Mouse (Mus musculus) brain, adult 2 months (tissue): ENCODE data around the gene Gchfr.

Source experiments
- DNase-seq: peaks from one replicate; pipeline ENCODE4 v3.0.0; 2011; ENCODE audit warnings: low read depth, low spot score

Gene Gchfr

GRCm38 (mm10) chr2:119166901-119167865 lies at the start of gene Gchfr:
TSS of gene Gchfr (plus strand) at chr2:119167773.
- DNase-seq, result peak; percentile 48

- DNase-seq, result no peak
These were observed 31.2 kb upstream of the Gchfr start for GRCm38 (mm10) chr2:119136346-119136898.

GRCm38 (mm10) chr2:119145199-119145598 lies 22.4 kb upstream of the Gchfr start:
- DNase-seq, result no peak

- DNase-seq, result no peak
These were observed 21.1 kb upstream of the Gchfr start for GRCm38 (mm10) chr2:119146435-119146834.

GRCm38 (mm10) chr2:119147160-119147678 lies 20.4 kb upstream of the Gchfr start:
- no peak for DNase-seq

- DNase-seq, result peak; percentile 73
These were observed 19.8 kb upstream of the Gchfr start for GRCm38 (mm10) chr2:119147775-119148174.

GRCm38 (mm10) chr2:119152255-119152654 lies 15.3 kb upstream of the Gchfr start:
- no peak for DNase-seq

- no peak for DNase-seq
These were observed 12.9 kb upstream of the Gchfr start for GRCm38 (mm10) chr2:119154683-119155082.

GRCm38 (mm10) chr2:119155388-119155787 lies 12.2 kb upstream of the Gchfr start:
- DNase-seq, result no peak

- DNase-seq, result no peak
These were observed 11.4 kb upstream of the Gchfr start for GRCm38 (mm10) chr2:119156081-119156680.

GRCm38 (mm10) chr2:119156681-119157572 lies 10.6 kb upstream of the Gchfr start, which contains the start of gene Rmdn3:
TSS of gene Rmdn3 (minus strand) at chr2:119157034.
- DNase-seq, result peak; percentile 98

GRCm38 (mm10) chr2:119157836-119158235 lies 9.7 kb upstream of the Gchfr start:
- DNase-seq, result no peak

- no peak for DNase-seq
These were observed 6.3 kb upstream of the Gchfr start for GRCm38 (mm10) chr2:119161247-119161646.

- no peak for DNase-seq
These were observed 4.4 kb upstream of the Gchfr start for GRCm38 (mm10) chr2:119163135-119163534.

GRCm38 (mm10) chr2:119163999-119164398 lies 3.6 kb upstream of the Gchfr start:
- DNase-seq, result no peak

- no peak for DNase-seq
These were observed 2.2 kb upstream of the Gchfr start for GRCm38 (mm10) chr2:119165401-119165800.

- no peak for DNase-seq
These were observed 288 bp downstream of the Gchfr start for GRCm38 (mm10) chr2:119167866-119168256.

- no peak for DNase-seq
These were observed 2.7 kb downstream of the Gchfr start for GRCm38 (mm10) chr2:119170282-119170681.

GRCm38 (mm10) chr2:119171574-119171973 lies 4.0 kb downstream of the Gchfr start:
- DNase-seq, result no peak

GRCm38 (mm10) chr2:119172446-119172845 lies 4.9 kb downstream of the Gchfr start:
- DNase-seq, result no peak
